Mouse (Mus musculus): ENCODE measurements around the gene Ccdc15. TPM values are rescaled to one million over a fixed set of nuclear protein-coding genes. Genes with fewer than 3 reads are reported as not detected.

The Ccdc15 gene
- 1.8 and 3.1 TPM in 2 replicates for polyA plus RNA-seq (2011; ENCODE audit: insufficient read depth, insufficient read length, low replicate concordance, missing spikeins)

DNA sequence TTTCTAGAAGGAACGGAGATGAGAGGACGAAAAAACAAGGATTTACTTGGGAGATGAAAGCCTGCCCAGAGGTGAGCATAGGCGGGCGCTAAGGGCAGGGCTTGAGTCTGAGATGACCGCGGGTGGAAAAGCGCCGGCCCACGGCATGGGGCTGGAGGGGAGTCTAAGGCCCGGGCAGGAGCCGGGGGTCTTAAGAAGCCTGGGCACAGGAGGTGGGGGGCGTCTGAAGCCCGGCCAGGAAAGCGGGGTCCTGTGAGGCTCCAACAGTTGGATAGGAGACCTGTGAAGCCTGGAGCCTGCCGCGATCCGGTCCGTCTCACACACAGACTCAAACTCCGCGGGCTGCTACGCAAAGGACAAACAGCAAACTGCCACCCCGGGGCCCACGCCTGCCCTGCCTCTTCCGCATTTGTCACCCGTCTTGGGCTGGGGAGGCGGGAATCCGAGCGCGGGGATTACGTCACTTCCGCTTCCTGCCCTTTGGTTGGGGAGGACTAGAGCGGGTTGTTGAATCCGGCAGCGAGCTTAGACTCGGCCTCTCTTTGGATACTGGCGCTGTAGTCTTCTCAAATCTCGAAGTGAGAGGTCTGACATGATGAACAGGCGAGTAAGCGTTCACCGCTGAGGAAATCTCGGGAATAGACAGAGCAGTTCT lies at the start of gene Ccdc15:
Ccdc15 (minus strand) TSS at position 445 of the 655 bp plus-strand sequence.
- Histone ChIP-seq H3K4me3 (replicated peaks; ENCODE audit: control insufficient read depth, low read depth, low read length) (peak within 1 kb of the TSS; percentile 83), H3K27ac (ENCODE audit: control insufficient read depth, insufficient read depth, low read depth, low read length, poor library complexity) (peak within 1 kb of the TSS; percentile 89), H3K4me1 (ENCODE audit: control insufficient read depth, insufficient read depth, low read length) (no peaks in the 10 kb centered on the region; the same call in 1 of the 2 replicates)
- under 1% methylated on average over 41 of the region's 41 CpGs for WGBS
- TF ChIP-seq CTCF (IDR thresholded peaks at IDR 0.05; ENCODE audit: control insufficient read depth, insufficient read depth, low read length) (no peak), POLR2A (IDR thresholded peaks at IDR 0.05; ENCODE audit: borderline replicate concordance, control insufficient read depth, low read depth, low read length) (peak; percentile 96)

DNA sequence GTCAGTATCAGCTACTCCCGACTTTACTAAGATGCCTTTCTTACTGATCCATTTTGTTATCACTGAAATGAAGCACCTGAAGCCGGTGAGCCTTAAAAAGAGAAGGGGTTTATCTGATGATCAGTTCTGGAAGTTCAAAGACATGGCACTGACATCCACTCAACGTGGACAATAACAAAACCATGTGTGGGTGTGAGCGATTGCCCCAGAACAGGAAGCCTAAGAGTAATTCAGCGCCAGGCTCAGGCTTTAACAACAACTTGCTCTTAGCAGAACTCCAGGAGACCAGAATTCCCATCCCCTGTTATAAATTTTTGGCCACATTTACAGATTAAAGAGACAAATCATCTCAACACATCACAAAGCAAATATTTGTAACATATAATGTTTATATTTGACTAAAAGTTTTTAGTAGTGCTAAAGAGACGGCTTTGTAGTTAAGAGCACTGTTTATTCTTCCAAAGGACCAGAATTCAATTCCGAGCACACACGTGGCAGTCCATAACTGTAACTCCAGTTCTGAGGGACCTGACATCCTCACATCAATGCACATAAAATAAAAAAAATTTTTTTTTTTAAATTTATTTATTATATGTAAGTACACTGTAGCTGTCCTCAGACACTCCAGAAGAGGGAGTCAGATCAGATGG lies 45.4 kb upstream of the Ccdc15 start:
- WGBS: 71% methylated on average over 8 of the region's 8 CpGs
- TF ChIP-seq POLR2A (IDR thresholded peaks at IDR 0.05; ENCODE audit: borderline replicate concordance, control insufficient read depth, low read depth, low read length): no peak
- no peak for TF ChIP-seq CTCF (IDR thresholded peaks at IDR 0.05; ENCODE audit: control insufficient read depth, insufficient read depth, low read length)
- Histone ChIP-seq H3K4me3 (replicated peaks; ENCODE audit: control insufficient read depth, low read depth, low read length) (no peak overlapping the region), H3K4me1 (ENCODE audit: control insufficient read depth, insufficient read depth, low read length) (no peaks in the 10 kb centered on the region), H3K27ac (ENCODE audit: control insufficient read depth, insufficient read depth, low read depth, low read length, poor library complexity) (no peak overlapping the region)

DNA sequence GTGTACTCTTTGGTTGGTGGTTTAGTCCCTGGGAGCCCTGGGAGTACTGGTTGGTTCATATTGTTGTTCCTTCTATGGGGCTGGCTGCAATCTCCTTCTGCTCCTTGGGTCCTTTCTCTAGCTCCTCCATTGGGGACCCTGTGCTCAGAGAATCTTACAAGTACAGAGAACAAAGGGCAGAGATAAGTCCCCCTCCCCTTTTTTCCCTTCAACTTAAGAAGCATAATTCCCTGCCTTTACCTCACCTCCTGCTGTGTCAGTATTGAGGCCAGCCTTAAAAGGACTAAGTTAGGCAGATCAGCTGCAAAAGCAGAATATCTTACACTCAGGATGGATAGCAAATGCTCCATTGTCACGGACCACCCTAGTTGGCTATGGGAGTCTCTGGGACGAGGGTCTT lies 43.8 kb upstream of the Ccdc15 start:
- 73% methylated on average over 2 of the region's 2 CpGs for whole genome bisulfite sequencing

DNA sequence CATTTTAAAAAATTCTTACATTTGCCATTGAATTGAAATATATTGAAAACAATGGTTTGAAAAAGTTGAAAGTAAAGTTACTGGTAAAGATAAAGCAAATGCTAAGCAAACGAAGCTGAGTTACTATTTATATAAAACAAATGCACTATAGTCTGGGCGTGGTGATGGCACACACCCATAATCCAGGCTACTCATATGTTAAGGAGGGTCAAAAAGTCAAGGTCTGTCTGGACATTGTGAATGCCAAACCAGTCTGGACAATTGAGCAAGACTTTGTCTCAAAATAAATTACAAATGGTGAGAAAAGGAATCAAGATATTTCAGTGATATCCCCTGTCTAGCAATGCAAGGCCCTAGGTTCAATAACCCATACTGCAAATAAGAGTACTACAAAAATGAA lies 42.7 kb upstream of the Ccdc15 start:
- 63% methylated on average over 2 of the region's 2 CpGs for WGBS
- no peak overlapping the region for H3K4me3 ChIP-seq (replicated peaks; ENCODE audit: control insufficient read depth, low read depth, low read length)
- no peaks in the 10 kb centered on the region for H3K4me1 ChIP-seq (ENCODE audit: control insufficient read depth, insufficient read depth, low read length)
- TF ChIP-seq CTCF (IDR thresholded peaks at IDR 0.05; ENCODE audit: control insufficient read depth, insufficient read depth, low read length) (no peak), POLR2A (IDR thresholded peaks at IDR 0.05; ENCODE audit: borderline replicate concordance, control insufficient read depth, low read depth, low read length) (no peak)
- H3K27ac ChIP-seq (ENCODE audit: control insufficient read depth, insufficient read depth, low read depth, low read length, poor library complexity): no peak overlapping the region

More for the DNA sequence above, 43.8 kb upstream of the Ccdc15 start:
- no peak overlapping the region for H3K4me3 ChIP-seq (replicated peaks; ENCODE audit: control insufficient read depth, low read depth, low read length)
- H3K27ac ChIP-seq (ENCODE audit: control insufficient read depth, insufficient read depth, low read depth, low read length, poor library complexity): no peak overlapping the region
- H3K4me1 ChIP-seq (ENCODE audit: control insufficient read depth, insufficient read depth, low read length): no peaks in the 10 kb centered on the region
- no peak for TF ChIP-seq CTCF (IDR thresholded peaks at IDR 0.05; ENCODE audit: control insufficient read depth, insufficient read depth, low read length)
- no peak for TF ChIP-seq POLR2A (IDR thresholded peaks at IDR 0.05; ENCODE audit: borderline replicate concordance, control insufficient read depth, low read depth, low read length)

DNA sequence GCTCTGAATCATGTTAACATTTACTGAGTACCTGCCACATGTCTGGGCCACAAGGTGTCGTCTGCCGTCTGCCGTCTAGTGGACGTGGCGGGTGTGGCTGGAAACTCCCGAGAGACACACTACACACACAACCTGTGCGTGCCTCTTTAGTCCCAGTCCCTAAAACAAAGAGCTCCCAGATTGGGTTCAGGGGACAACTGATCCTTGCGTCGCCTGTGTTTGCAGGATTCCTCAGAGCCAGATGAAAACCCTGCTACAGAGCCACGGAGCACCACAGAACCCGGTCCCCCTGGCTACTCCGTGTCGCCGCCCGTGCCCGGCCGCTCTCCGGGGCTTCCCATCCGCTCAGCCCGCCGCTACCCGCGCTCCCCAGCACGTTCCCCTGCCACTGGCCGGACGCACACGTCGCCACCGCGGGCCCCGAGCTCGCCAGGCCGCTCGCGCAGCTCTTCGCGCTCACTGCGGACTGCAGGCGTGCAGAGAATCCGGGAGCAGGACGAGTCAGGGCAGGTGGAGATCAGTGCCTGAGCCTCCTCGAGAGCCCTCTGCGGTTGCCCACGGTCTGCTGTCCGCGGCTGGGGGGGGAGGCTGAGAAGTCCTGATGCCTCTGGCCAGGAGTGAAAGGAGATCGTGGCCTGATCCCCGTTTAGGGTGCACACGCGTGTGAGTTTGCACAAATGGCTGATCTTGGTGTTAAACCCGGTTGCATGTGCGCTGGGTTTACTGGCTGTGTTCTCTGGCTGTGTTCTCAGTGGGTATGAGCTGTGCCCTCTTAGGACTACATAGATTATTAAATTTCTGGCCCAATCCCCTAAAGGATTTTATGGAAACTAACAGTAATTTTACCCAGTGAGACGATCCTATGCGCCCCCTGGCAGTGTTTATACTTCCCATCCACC lies 36.3 kb upstream of the Ccdc15 start:
- TF ChIP-seq POLR2A (IDR thresholded peaks at IDR 0.05; ENCODE audit: borderline replicate concordance, control insufficient read depth, low read depth, low read length) (no peak), CTCF (IDR thresholded peaks at IDR 0.05; ENCODE audit: control insufficient read depth, insufficient read depth, low read length) (no peak)
- 5% methylated on average over 52 of the region's 54 CpGs for WGBS
- no peaks in the 10 kb centered on the region for H3K4me1 ChIP-seq (ENCODE audit: control insufficient read depth, insufficient read depth, low read length)
- H3K4me3 ChIP-seq (replicated peaks; ENCODE audit: control insufficient read depth, low read depth, low read length): no peak overlapping the region
- no peak overlapping the region for H3K27ac ChIP-seq (ENCODE audit: control insufficient read depth, insufficient read depth, low read depth, low read length, poor library complexity)

DNA sequence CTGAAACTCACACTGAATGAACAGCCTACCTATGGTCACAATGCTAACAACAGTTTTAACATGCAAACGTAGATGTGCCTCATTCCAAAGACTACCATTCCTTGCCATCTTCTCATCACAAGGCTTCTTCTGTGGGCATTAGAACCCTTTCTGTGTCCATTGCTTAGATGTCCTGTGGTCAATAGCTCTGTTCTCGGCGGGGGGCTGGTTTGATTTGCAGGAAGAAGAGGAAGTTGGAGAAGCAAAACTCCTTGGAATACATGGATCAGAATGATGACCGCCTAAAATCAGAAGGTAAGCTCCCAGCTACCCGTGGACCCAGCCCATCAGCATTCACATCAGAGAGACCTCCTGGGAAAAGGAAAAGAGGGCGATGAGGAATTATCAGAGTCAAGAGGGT lies 34.9 kb upstream of the Ccdc15 start:
- Histone ChIP-seq H3K27ac (ENCODE audit: control insufficient read depth, insufficient read depth, low read depth, low read length, poor library complexity) (no peak overlapping the region), H3K4me1 (ENCODE audit: control insufficient read depth, insufficient read depth, low read length) (no peaks in the 10 kb centered on the region), H3K4me3 (replicated peaks; ENCODE audit: control insufficient read depth, low read depth, low read length) (no peak overlapping the region)
- 75% methylated on average over 6 of the region's 6 CpGs for WGBS
- no peak for TF ChIP-seq POLR2A (IDR thresholded peaks at IDR 0.05; ENCODE audit: borderline replicate concordance, control insufficient read depth, low read depth, low read length)
- no peak for TF ChIP-seq CTCF (IDR thresholded peaks at IDR 0.05; ENCODE audit: control insufficient read depth, insufficient read depth, low read length)

DNA sequence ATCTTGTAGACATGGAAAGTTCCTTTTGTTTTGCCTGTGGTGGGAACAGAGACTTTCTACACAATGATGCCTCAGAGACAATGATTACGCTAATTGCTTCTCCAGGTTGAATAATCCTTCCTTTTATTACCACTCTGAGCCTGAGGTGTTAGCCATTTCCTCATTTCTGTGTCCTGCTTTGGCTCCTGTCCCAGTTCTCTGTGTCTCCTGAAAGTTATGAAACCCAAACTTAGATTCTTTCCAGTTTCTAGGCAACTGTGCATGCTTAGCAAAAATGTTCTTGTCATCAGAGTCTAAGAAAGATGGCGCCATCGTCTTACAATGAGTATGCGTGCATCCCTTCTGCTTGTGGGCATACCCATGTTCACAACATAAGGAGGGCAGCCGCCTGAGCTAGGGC lies 27.5 kb upstream of the Ccdc15 start:
- Histone ChIP-seq H3K4me1 (ENCODE audit: control insufficient read depth, insufficient read depth, low read length) (no peaks in the 10 kb centered on the region), H3K27ac (ENCODE audit: control insufficient read depth, insufficient read depth, low read depth, low read length, poor library complexity) (no peak overlapping the region), H3K4me3 (replicated peaks; ENCODE audit: control insufficient read depth, low read depth, low read length) (no peak overlapping the region)
- TF ChIP-seq POLR2A (IDR thresholded peaks at IDR 0.05; ENCODE audit: borderline replicate concordance, control insufficient read depth, low read depth, low read length): no peak
- TF ChIP-seq CTCF (IDR thresholded peaks at IDR 0.05; ENCODE audit: control insufficient read depth, insufficient read depth, low read length): no peak
- WGBS: 79% methylated on average over 5 of the region's 5 CpGs
